Mouse (Mus musculus): Measurements from ENCODE around the gene Kif5c. TPM values are rescaled to one million over a fixed set of nuclear protein-coding genes. Genes with fewer than 3 reads are reported as not detected.

Kif5c gene
- polyA plus RNA-seq, 1 experiment, result 3.4 TPM

DNA sequence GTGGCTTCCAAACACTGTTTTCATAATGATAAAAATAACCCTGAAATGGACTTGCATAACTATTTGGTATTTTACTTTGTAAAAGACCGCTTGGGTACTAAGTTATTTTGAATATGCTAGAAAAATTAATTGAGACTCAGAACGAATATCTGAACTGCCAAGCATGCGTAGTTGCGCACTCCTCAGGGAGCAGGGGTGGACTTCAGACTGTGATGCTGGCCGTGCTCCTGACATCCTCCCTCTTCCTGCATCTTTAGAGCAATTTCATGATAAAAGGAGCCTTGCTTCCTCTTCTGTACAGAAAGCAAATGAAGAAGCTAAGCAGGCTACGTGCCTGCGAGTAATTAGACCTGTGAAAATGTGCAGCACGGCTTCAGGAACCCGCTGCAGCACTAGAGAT is 101.2 kb downstream of the Kif5c start:
- no peak overlapping the region for H3ac ChIP-seq (ENCODE audit: control insufficient read depth, insufficient read length, low read depth)
- H3K79me2 ChIP-seq (ENCODE audit: control insufficient read depth, insufficient read depth), result no peaks in the 10 kb centered on the region
- H3K36me3 ChIP-seq (ENCODE audit: control insufficient read depth, insufficient read depth), result no peaks in the 10 kb centered on the region
- H3K79me3 ChIP-seq (ENCODE audit: low read depth), result no peaks in the 10 kb centered on the region
- H3K27me3 ChIP-seq (ENCODE audit: control insufficient read depth, insufficient read depth, insufficient read length), result no peaks in the 10 kb centered on the region
- TF ChIP-seq MYOG (IDR thresholded peaks at IDR 0.05; ENCODE audit: control insufficient read depth, extremely low read depth, insufficient read length) (no peak), MAX (IDR thresholded peaks at IDR 0.05) (no peak), MYOD1 (IDR thresholded peaks at IDR 0.05; ENCODE audit: control insufficient read depth, insufficient read length, low read depth) (no peak), FOSL1 (IDR thresholded peaks at IDR 0.05; ENCODE audit: insufficient read depth, low read length, poor library complexity, severe bottlenecking) (no peak), USF1 (IDR thresholded peaks at IDR 0.05; ENCODE audit: low read depth) (no peak), CEBPB (IDR thresholded peaks at IDR 0.05; ENCODE audit: low read depth) (no peak), CTCF (IDR thresholded peaks at IDR 0.05; ENCODE audit: control insufficient read depth, insufficient read depth, insufficient read length) (no peak)
- H3K4me3 ChIP-seq (ENCODE audit: insufficient read depth, poor library complexity, severe bottlenecking), result no peak overlapping the region

DNA sequence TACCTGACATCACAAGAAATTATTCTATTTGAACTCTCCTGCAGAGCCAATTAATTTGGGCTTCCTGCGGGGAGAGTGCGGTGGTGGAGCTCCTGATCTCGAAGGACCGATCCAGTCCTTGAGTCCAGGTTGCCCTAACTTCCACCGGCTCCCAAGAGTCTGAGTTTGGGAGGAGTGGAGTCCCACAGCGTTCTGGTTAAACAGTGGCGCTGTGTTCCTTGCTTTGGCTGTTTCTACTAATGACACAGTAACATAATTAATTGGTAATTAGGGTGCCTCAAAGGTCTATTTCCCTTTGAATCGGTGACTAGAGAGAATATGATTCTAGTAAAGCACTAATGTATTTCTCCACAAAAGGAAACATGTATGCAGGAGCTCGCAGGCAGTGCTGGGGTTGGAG is 103.2 kb downstream of the Kif5c start:
- Histone ChIP-seq H3K36me3 (ENCODE audit: control insufficient read depth, insufficient read depth) (no peaks in the 10 kb centered on the region), H3K79me2 (ENCODE audit: control insufficient read depth, insufficient read depth) (no peaks in the 10 kb centered on the region), H3K79me3 (ENCODE audit: low read depth) (no peaks in the 10 kb centered on the region), H3K4me3 (ENCODE audit: insufficient read depth, poor library complexity, severe bottlenecking) (no peak overlapping the region), H3K27me3 (ENCODE audit: control insufficient read depth, insufficient read depth, insufficient read length) (no peaks in the 10 kb centered on the region), H3ac (ENCODE audit: control insufficient read depth, insufficient read length, low read depth) (no peak overlapping the region)
- TF ChIP-seq MAX (IDR thresholded peaks at IDR 0.05), result no peak
- no peak for TF ChIP-seq FOSL1 (IDR thresholded peaks at IDR 0.05; ENCODE audit: insufficient read depth, low read length, poor library complexity, severe bottlenecking)

DNA sequence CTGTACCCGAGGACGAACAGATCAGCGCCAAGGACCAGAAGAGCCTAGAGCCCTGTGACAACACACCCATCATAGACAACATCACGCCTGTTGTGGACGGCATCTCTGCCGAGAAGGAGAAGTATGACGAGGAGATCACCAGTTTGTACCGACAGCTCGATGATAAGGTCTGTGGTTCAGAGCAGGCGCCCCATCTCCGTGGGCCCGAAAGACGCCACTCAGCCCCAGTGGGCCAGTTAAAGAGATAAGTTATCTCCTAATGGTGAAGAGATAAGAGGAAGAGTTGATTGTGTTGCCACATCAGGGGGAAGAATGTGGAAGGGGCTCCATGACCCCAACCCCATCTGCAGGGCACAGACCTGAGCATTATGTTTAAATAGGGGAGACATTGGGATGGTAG is 103.9 kb downstream of the Kif5c start:
- no peaks in the 10 kb centered on the region for H3K36me3 ChIP-seq (ENCODE audit: control insufficient read depth, insufficient read depth)
- no peaks in the 10 kb centered on the region for H3K79me3 ChIP-seq (ENCODE audit: low read depth)
- no peaks in the 10 kb centered on the region for H3K27me3 ChIP-seq (ENCODE audit: control insufficient read depth, insufficient read depth, insufficient read length)

DNA sequence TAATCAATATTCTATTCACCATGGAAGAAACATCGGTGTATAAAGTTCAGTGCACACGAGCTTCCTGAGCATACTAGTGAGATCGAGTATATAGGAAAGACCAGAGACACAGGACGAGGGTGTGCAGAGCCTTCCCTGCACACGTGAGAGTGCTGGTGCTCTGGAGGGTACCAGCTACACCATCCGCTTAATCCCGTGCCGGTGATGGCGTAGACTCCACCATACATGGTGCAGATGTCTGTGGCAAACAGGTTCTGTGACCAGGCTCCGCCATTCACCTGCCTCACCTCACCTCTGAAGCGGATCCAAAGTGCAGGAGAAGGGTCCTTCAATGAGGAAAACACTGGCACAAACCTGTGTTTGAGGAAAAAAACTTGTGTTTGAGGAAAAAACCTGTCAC is 107.6 kb downstream of the Kif5c start:
- no peaks in the 10 kb centered on the region for H3K79me3 ChIP-seq (ENCODE audit: low read depth)
- no peaks in the 10 kb centered on the region for H3K79me2 ChIP-seq (ENCODE audit: control insufficient read depth, insufficient read depth)
- no peaks in the 10 kb centered on the region for H3K36me3 ChIP-seq (ENCODE audit: control insufficient read depth, insufficient read depth)
- H3ac ChIP-seq (ENCODE audit: control insufficient read depth, insufficient read length, low read depth), result no peak overlapping the region
- H3K27me3 ChIP-seq (ENCODE audit: control insufficient read depth, insufficient read depth, insufficient read length), result no peaks in the 10 kb centered on the region
- TF ChIP-seq MYOG (IDR thresholded peaks at IDR 0.05; ENCODE audit: control insufficient read depth, extremely low read depth, insufficient read length) (no peak), CEBPB (IDR thresholded peaks at IDR 0.05; ENCODE audit: low read depth) (no peak), FOSL1 (IDR thresholded peaks at IDR 0.05; ENCODE audit: insufficient read depth, low read length, poor library complexity, severe bottlenecking) (no peak), USF1 (IDR thresholded peaks at IDR 0.05; ENCODE audit: low read depth) (no peak), MAX (IDR thresholded peaks at IDR 0.05) (no peak), CTCF (IDR thresholded peaks at IDR 0.05; ENCODE audit: control insufficient read depth, insufficient read depth, insufficient read length) (no peak), MYOD1 (IDR thresholded peaks at IDR 0.05; ENCODE audit: control insufficient read depth, insufficient read length, low read depth) (no peak)
- no peak overlapping the region for H3K4me3 ChIP-seq (ENCODE audit: insufficient read depth, poor library complexity, severe bottlenecking)

More for the DNA sequence above, 103.9 kb downstream of the Kif5c start:
- TF ChIP-seq CEBPB (IDR thresholded peaks at IDR 0.05; ENCODE audit: low read depth) (no peak), MYOG (IDR thresholded peaks at IDR 0.05; ENCODE audit: control insufficient read depth, extremely low read depth, insufficient read length) (no peak), USF1 (IDR thresholded peaks at IDR 0.05; ENCODE audit: low read depth) (no peak), FOSL1 (IDR thresholded peaks at IDR 0.05; ENCODE audit: insufficient read depth, low read length, poor library complexity, severe bottlenecking) (no peak), MAX (IDR thresholded peaks at IDR 0.05) (no peak), MYOD1 (IDR thresholded peaks at IDR 0.05; ENCODE audit: control insufficient read depth, insufficient read length, low read depth) (no peak), CTCF (IDR thresholded peaks at IDR 0.05; ENCODE audit: control insufficient read depth, insufficient read depth, insufficient read length) (no peak)
- Histone ChIP-seq H3K4me3 (ENCODE audit: insufficient read depth, poor library complexity, severe bottlenecking) (no peak overlapping the region), H3ac (ENCODE audit: control insufficient read depth, insufficient read length, low read depth) (no peak overlapping the region), H3K79me2 (ENCODE audit: control insufficient read depth, insufficient read depth) (no peaks in the 10 kb centered on the region)

GRCm38 (mm10) chr2:49727199-49727598 is 108.1 kb downstream of the Kif5c start:
- Histone ChIP-seq H3K27me3 (ENCODE audit: control insufficient read depth, insufficient read depth, insufficient read length) (no peaks in the 10 kb centered on the region), H3K79me3 (ENCODE audit: low read depth) (no peaks in the 10 kb centered on the region), H3K4me3 (ENCODE audit: insufficient read depth, poor library complexity, severe bottlenecking) (no peak overlapping the region), H3K79me2 (ENCODE audit: control insufficient read depth, insufficient read depth) (no peaks in the 10 kb centered on the region), H3K36me3 (ENCODE audit: control insufficient read depth, insufficient read depth) (no peaks in the 10 kb centered on the region), H3ac (ENCODE audit: control insufficient read depth, insufficient read length, low read depth) (no peak overlapping the region)
- TF ChIP-seq MYOG (IDR thresholded peaks at IDR 0.05; ENCODE audit: control insufficient read depth, extremely low read depth, insufficient read length) (no peak), CTCF (IDR thresholded peaks at IDR 0.05; ENCODE audit: control insufficient read depth, insufficient read depth, insufficient read length) (peak; percentile 83)

DNA sequence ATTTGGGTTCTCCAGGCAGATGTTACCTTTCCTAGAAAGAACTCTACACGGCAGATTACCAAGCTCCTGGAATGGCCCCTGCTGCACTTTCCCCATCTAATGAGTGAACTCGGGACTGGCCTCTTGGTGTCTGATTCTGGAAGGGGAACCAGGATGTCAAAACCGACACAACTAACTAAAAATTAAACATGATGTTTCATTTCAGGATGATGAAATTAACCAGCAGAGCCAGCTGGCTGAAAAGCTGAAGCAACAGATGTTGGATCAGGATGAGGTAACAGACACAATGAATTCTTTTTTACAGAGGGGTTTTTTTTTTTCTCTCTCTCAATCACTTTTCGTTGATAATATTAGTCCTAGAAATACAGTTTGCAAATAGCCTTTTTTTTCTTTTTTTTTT is 108.6 kb downstream of the Kif5c start:
- no peaks in the 10 kb centered on the region for H3K79me2 ChIP-seq (ENCODE audit: control insufficient read depth, insufficient read depth)
- H3K36me3 ChIP-seq (ENCODE audit: control insufficient read depth, insufficient read depth), result no peaks in the 10 kb centered on the region
- H3K27me3 ChIP-seq (ENCODE audit: control insufficient read depth, insufficient read depth, insufficient read length), result no peaks in the 10 kb centered on the region
- H3K79me3 ChIP-seq (ENCODE audit: low read depth), result no peaks in the 10 kb centered on the region
- no peak overlapping the region for H3ac ChIP-seq (ENCODE audit: control insufficient read depth, insufficient read length, low read depth)
- TF ChIP-seq CTCF (IDR thresholded peaks at IDR 0.05; ENCODE audit: control insufficient read depth, insufficient read depth, insufficient read length) (no peak), MAX (IDR thresholded peaks at IDR 0.05) (no peak), USF1 (IDR thresholded peaks at IDR 0.05; ENCODE audit: low read depth) (no peak), MYOG (IDR thresholded peaks at IDR 0.05; ENCODE audit: control insufficient read depth, extremely low read depth, insufficient read length) (no peak), CEBPB (IDR thresholded peaks at IDR 0.05; ENCODE audit: low read depth) (no peak), FOSL1 (IDR thresholded peaks at IDR 0.05; ENCODE audit: insufficient read depth, low read length, poor library complexity, severe bottlenecking) (no peak), MYOD1 (IDR thresholded peaks at IDR 0.05; ENCODE audit: control insufficient read depth, insufficient read length, low read depth) (no peak)
- no peak overlapping the region for H3K4me3 ChIP-seq (ENCODE audit: insufficient read depth, poor library complexity, severe bottlenecking)

Data from C2C12 (cell line).